ENCODE assay signal across 35 mouse cellular contexts in the genomic region with DNA sequence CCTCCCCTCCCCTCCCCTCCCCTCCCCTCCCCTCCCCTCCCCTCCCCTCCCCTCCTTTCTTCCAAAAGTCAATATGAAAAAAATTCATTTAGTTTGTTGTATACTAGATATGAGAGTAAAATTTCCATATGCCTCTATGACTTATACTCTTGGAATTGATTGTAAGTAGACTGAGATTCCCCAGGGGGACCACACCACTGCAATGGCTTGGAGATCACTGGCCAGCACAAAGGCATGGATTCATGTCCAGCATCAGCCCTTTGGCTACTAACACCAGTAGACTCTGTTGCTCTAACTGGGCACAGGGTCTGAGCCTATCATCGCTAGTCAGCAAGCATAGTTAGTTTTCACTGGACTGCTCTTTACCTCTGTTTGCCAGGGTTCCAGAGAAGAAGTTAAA.
"Had no signal": no experiment of that assay in that cellular context is flagged by ENCODE, and none has a peak within 500 bp of the region (broad histone marks: within the 10 kb centered on the region; RNA-seq: fewer than 3 reads in every experiment).

No protein-coding gene starts in this region.

- H3K27me3 ChIP-seq: heart, embryonic 12.5 days; heart, embryonic 13.5 days; heart, embryonic 15.5 days; hindbrain, embryonic 12.5 days; hindbrain, embryonic 13.5 days; hindbrain, embryonic 15.5 days; intestine, embryonic 15.5 days; kidney, embryonic 15.5 days had no signal

- H3K9ac ChIP-seq: heart, embryonic 12.5 days; heart, embryonic 13.5 days; heart, embryonic 15.5 days; hindbrain, embryonic 12.5 days; hindbrain, embryonic 13.5 days; hindbrain, embryonic 14.5 days; hindbrain, embryonic 15.5 days; intestine, embryonic 15.5 days; kidney, embryonic 15.5 days had no signal

- H3K4me3 ChIP-seq: heart, embryonic 10.5 days; heart, embryonic 12.5 days; heart, embryonic 13.5 days; heart, embryonic 15.5 days; hindbrain, embryonic 10.5 days; hindbrain, embryonic 12.5 days; hindbrain, embryonic 13.5 days; hindbrain, embryonic 15.5 days; intestine, embryonic 15.5 days; kidney, embryonic 15.5 days; layer of hippocampus, adult 2 months; left cerebral cortex, adult 2 months had no signal

- H3K4me1 ChIP-seq: heart, embryonic 10.5 days; heart, embryonic 13.5 days; heart, embryonic 15.5 days; hindbrain, embryonic 10.5 days; hindbrain, embryonic 13.5 days; hindbrain, embryonic 15.5 days; intestine, embryonic 15.5 days; kidney, embryonic 15.5 days had no signal

- DNase-seq: heart, postnatal 10 days; heart, postnatal 14 days; heart, postnatal 4 days; kidney, adult 11 months; kidney, adult 18-20 months; kidney, adult 2 months; kidney, adult 8-10 months; kidney, adult 9 months; kidney, postnatal 10 days; kidney, postnatal 14 days; kidney, postnatal 25 days; kidney, postnatal 36 days; kidney, postnatal 4 days; layer of hippocampus, adult 9-11 months; layer of hippocampus, postnatal 36 days had no signal

- H3K4me2 ChIP-seq: heart, embryonic 11.5 days; heart, embryonic 12.5 days; heart, embryonic 13.5 days; heart, embryonic 15.5 days; hindbrain, embryonic 12.5 days; hindbrain, embryonic 13.5 days; hindbrain, embryonic 14.5 days; hindbrain, embryonic 15.5 days; intestine, embryonic 15.5 days; kidney, embryonic 15.5 days had no signal

- H3K36me3 ChIP-seq: heart, embryonic 10.5 days; heart, embryonic 12.5 days; heart, embryonic 15.5 days; hindbrain, embryonic 10.5 days; hindbrain, embryonic 12.5 days; hindbrain, embryonic 13.5 days; hindbrain, embryonic 15.5 days; intestine, embryonic 15.5 days; kidney, embryonic 15.5 days had no signal

- H3K9me3 ChIP-seq: heart, embryonic 10.5 days; heart, embryonic 12.5 days; heart, embryonic 13.5 days; heart, embryonic 15.5 days; hindbrain, embryonic 10.5 days; hindbrain, embryonic 12.5 days; hindbrain, embryonic 13.5 days; hindbrain, embryonic 15.5 days; intestine, embryonic 15.5 days; kidney, embryonic 15.5 days had no signal

- H3K27ac ChIP-seq: heart, embryonic 10.5 days; heart, embryonic 13.5 days; heart, embryonic 15.5 days; hindbrain, embryonic 10.5 days; hindbrain, embryonic 12.5 days; hindbrain, embryonic 13.5 days; hindbrain, embryonic 14.5 days; hindbrain, postnatal 0 days; intestine, embryonic 15.5 days; kidney, embryonic 15.5 days; kidney, postnatal 0 days; layer of hippocampus, adult 2 months; left cerebral cortex, adult 2 months had no signal

- ATAC-seq: hindbrain, embryonic 16.5 days; hindbrain, postnatal 0 days; inflammation-experienced regulatory T-cells, adult 6 months; intestine, embryonic 15.5 days; intestine, embryonic 16.5 days; intestine, postnatal 0 days had no signal
